Mouse (Mus musculus) ES-Bruce4 (cell line): ENCODE data around the gene Hrct1. TPM values are rescaled to one million over a fixed set of nuclear protein-coding genes. Genes with fewer than 3 reads are reported as not detected.

Experiments
- H3K27ac ChIP-seq: 2 replicates; pipeline ENCODE4 v1.5.1; 2012; ENCODE audit warnings: low read length, inconsistent platforms; ENCODE audit not compliant: insufficient read depth
- H3K27me3 ChIP-seq: 2 replicates; pipeline ENCODE4 v1.6.1; 2012; ENCODE audit warnings: mild to moderate bottlenecking, low read length, inconsistent platforms; ENCODE audit not compliant: control insufficient read depth, poor library complexity, insufficient read depth, severe bottlenecking
- H3K36me3 ChIP-seq: 2 replicates; pipeline ENCODE4 v1.6.1; 2012; ENCODE audit warnings: inconsistent platforms, mild to moderate bottlenecking, low read length, moderate library complexity; ENCODE audit not compliant: control insufficient read depth, poor library complexity, insufficient read depth, severe bottlenecking
- H3K4me1 ChIP-seq: one replicate; pipeline ENCODE4 v1.8.1; 2011; ENCODE audit warnings: low read length; ENCODE audit not compliant: control insufficient read depth, insufficient read depth
- H3K4me3 ChIP-seq: 2 replicates; pipeline ENCODE4 v1.5.1; 2011; ENCODE audit warnings: low read depth, mild to moderate bottlenecking, low read length
- H3K9ac ChIP-seq: 2 replicates; pipeline ENCODE4 v1.6.1; 2012; ENCODE audit warnings: low read depth, mild to moderate bottlenecking, inconsistent platforms; ENCODE audit not compliant: poor library complexity, severe bottlenecking
- H3K9me3 ChIP-seq: replicated peaks from 2 replicates; pipeline ENCODE4 v1.6.1; 2012; ENCODE audit warnings: mild to moderate bottlenecking, low read length, inconsistent platforms; ENCODE audit not compliant: control insufficient read depth, poor library complexity, insufficient read depth, severe bottlenecking
- CTCF ChIP-seq: IDR thresholded peaks from one replicate; pipeline ENCODE4 v1.8.1; 2011; ENCODE audit warnings: low read depth, low read length
- EP300 ChIP-seq: IDR thresholded peaks from 2 replicates; pipeline ENCODE4 v1.6.1; 2011; ENCODE audit warnings: low read depth, low read length; ENCODE audit not compliant: insufficient read depth
- POLR2A ChIP-seq: IDR thresholded peaks from one replicate; pipeline ENCODE4 v1.8.1; 2011; ENCODE audit warnings: low read length; ENCODE audit not compliant: insufficient read depth
- polyA plus RNA-seq: library from polyadenylated mRNA; stranded (reverse); fragments of >200 nt; gene quantifications from 2 replicates; pipeline ENCODE4 v1.2.4, GENCODE M21; 2011; ENCODE audit warnings: low read depth; ENCODE audit not compliant: missing spikeins, insufficient read depth, insufficient read length

The Hrct1 gene
- polyA plus RNA-seq, 1 experiment: not detected

DNA sequence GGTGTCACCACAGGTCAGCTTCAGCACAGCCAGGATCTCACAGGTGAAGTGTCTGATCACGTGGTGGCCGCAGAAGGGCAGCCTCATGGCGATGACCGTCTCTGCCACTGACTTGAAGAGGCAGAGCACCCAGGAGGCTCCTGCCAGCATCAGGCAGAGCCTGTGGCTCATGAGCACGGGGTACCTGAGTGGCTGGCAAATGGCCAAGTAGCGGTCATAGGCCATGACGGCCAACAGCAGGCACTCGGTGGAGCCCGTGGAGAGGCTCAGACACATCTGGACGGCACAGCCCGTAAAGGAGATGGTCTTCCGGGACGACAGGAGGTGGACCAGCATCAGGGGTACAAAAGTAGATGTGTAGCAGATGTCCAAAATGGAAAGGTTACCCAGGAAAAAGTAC, 21.0 kb upstream of the Hrct1 start:
- Histone ChIP-seq H3K4me3 (no peak overlapping the region), H3K9me3 (no peaks in the 10 kb centered on the region), H3K27me3 (no peaks in the 10 kb centered on the region), H3K36me3 (no peaks in the 10 kb centered on the region), H3K4me1 (no peaks in the 10 kb centered on the region), H3K27ac (no peak overlapping the region), H3K9ac (no peak overlapping the region)
- TF ChIP-seq POLR2A: no peak
- no peak for TF ChIP-seq EP300
- TF ChIP-seq CTCF: no peak

DNA sequence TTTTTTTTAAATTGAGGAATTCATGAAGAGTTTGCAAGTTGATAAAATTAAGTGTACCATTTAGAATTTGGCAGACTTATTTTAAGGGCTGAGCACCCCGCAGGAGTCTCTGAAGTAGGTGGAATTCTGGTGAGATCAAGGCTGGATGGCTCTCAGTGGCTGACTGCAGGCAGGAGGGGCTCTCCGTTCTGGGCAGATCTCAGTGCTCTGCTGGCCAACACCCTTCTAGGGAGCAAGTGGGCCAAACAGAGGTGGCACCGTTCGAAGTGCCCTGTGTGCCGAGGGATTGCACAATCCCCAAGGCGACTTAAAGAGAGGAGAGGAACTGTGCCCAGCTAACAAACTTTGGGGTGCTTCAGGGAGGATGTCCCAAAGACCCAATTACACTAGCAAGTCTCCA, 17.1 kb upstream of the Hrct1 start, which contains the start of gene Olfr71:
Gene Olfr71 (minus strand): TSS at position 387 of the 400 bp plus-strand sequence.
- Histone ChIP-seq H3K27me3 (no peaks in the 10 kb centered on the region), H3K36me3 (no peaks in the 10 kb centered on the region), H3K4me1 (no peaks in the 10 kb centered on the region), H3K27ac (no peak within 1 kb of the TSS), H3K9ac (no peak within 1 kb of the TSS), H3K9me3 (no peaks in the 10 kb centered on the region), H3K4me3 (no peak within 1 kb of the TSS)
- no peak for TF ChIP-seq CTCF
- TF ChIP-seq EP300: no peak
- no peak for TF ChIP-seq POLR2A

DNA sequence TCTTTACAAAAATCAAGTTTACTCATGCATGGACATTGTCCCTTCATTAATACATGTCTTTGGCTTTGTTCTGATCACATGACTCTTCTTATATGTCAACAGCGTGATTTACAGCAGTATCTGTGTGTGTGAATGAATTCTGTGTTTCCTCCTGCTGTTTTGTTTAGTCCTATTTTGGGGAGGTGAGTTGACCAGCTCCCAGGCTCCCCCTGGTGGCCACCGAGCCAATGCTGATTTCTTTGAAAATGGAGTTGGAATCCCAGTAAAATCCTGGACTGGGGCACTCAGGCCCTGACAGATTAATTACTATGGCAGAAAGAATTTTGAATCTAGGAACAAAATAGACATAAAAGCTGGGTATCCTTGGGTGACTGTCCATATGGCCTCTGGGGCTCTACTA, 15.2 kb upstream of the Hrct1 start:
- Histone ChIP-seq H3K4me1 (no peaks in the 10 kb centered on the region), H3K4me3 (no peak overlapping the region), H3K9ac (no peak overlapping the region), H3K9me3 (no peaks in the 10 kb centered on the region), H3K27me3 (no peaks in the 10 kb centered on the region), H3K36me3 (no peaks in the 10 kb centered on the region), H3K27ac (no peak overlapping the region)
- TF ChIP-seq POLR2A (no peak), CTCF (peak; percentile 77)

DNA sequence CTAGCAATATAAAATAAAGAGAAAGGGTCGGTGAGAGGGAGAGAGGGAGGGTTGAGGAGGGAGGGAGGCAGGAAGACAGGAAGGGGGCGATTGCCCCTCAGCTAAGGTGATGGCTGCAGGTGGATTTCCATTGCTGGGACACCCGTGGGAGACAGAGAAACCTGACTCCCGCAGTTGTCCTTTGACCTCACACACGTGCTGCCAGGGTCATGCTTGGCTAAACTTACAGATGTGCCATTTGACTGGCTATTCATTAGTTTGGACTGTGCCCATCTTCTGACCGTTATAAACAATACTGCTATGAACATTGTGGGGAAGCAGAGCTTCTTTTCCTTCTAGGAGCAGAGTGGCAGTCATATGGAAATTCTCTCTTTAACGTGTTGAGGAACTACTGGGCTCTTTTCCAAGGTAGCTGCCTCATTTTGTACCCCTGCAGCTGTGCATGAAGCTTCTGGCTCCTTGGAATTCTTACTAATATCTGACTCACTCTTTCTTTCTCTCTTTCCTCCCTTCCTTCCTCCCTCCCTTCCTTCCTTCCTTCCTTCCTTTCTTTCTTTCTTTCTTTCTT, 13.3 kb upstream of the Hrct1 start:
- no peak for TF ChIP-seq POLR2A
- TF ChIP-seq CTCF: no peak
- TF ChIP-seq EP300: no peak
- H3K36me3 ChIP-seq: no peaks in the 10 kb centered on the region
- no peak overlapping the region for H3K4me3 ChIP-seq
- no peaks in the 10 kb centered on the region for H3K27me3 ChIP-seq
- H3K4me1 ChIP-seq: no peaks in the 10 kb centered on the region
- no peaks in the 10 kb centered on the region for H3K9me3 ChIP-seq
- H3K9ac ChIP-seq: no peak overlapping the region
- H3K27ac ChIP-seq: no peak overlapping the region

DNA sequence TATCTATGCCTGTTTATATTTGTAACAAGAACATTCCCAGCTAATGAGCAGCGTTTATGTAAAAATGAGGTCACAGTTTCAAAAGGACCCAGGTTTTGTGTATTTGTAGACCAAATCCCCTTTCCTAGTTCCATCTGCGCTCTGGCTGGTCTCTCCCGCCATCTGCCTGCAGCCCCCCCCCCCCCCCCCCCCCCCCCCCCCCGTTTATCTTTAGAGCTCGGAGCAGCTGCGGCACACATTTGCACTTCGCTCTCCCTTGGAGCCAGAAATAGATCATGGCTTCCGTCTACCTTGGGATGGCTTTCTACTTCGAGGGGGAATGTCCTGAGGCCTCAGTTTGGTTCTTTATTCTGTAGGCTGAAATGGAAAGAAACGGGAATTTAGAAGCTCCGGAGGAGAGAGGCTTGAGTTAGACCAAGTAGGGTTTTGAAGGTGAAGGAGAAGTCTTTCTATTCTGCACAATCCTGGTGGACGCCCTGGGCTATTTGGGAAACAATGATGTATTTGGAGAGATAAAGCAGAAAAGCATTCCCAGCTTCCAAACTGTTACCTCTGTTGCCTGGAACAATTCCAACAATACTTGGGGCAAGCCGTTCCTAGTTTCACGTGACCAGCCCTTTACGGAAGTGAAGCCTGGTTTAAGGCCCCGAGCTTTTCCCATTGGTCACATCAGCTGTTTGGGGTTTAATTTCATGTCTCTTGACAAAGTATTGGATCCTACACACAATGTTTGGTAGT, 6.3 kb upstream of the Hrct1 start:
- no peak for TF ChIP-seq EP300
- no peak for TF ChIP-seq POLR2A
- no peak for TF ChIP-seq CTCF
- no peaks in the 10 kb centered on the region for H3K36me3 ChIP-seq
- H3K4me1 ChIP-seq: no peaks in the 10 kb centered on the region
- no peak overlapping the region for H3K9ac ChIP-seq
- H3K9me3 ChIP-seq: no peaks in the 10 kb centered on the region
- H3K4me3 ChIP-seq: no peak overlapping the region
- H3K27ac ChIP-seq: no peak overlapping the region
- H3K27me3 ChIP-seq: no peaks in the 10 kb centered on the region

DNA sequence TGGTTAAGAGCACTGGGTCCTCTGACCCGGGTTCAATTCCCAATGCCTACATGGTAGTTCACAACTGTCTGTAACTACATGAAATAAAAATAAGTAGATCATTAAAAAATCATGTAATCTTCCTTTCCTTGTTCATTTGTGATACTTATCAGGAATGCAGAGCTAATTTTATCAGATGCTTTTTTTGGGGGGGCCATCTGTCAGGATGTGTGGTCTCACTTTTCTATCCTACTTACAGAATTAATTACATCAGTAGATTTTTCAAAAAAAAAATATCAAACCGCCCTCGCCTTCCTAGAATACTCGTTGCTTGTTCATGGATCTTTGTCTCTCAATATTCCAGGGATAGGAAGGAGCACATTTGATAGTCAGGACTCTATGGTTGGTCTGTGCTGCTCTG, 4.8 kb upstream of the Hrct1 start:
- H3K27me3 ChIP-seq: no peaks in the 10 kb centered on the region
- H3K4me1 ChIP-seq: no peaks in the 10 kb centered on the region
- H3K36me3 ChIP-seq: no peaks in the 10 kb centered on the region
- no peak overlapping the region for H3K4me3 ChIP-seq
- H3K27ac ChIP-seq: no peak overlapping the region
- H3K9me3 ChIP-seq: no peaks in the 10 kb centered on the region
- no peak overlapping the region for H3K9ac ChIP-seq
- no peak for TF ChIP-seq EP300
- TF ChIP-seq POLR2A: no peak
- no peak for TF ChIP-seq CTCF
